Mouse (Mus musculus) embryonic facial prominence, embryonic 12.5 days (tissue): ENCODE results near the gene Shb. TPM values are rescaled to one million over a fixed set of nuclear protein-coding genes. Genes with fewer than 3 reads are reported as not detected.
A peak's percentile ranks its signal among the peaks of the same experiment; 100 is the strongest.

ENCODE experiments used
- ATAC-seq: fragments of 200-750 bp; cut with Nextera tagmentation; 2 replicates; pipeline ENCODE4 v1.8.0; 2017; ENCODE audit not compliant: insufficient number of reproducible peaks, insufficient read depth, low FRiP score, low TSS enrichment
- H3K27ac ChIP-seq: fragments of 300-500 bp; sonication (generic); 2 replicates; pipeline ENCODE4 v1.5.1; 2016; ENCODE audit warnings: mild to moderate bottlenecking
- H3K27me3 ChIP-seq: fragments of 300-500 bp; sonication (generic); 2 replicates; pipeline ENCODE4 v1.6.1; 2016; ENCODE audit warnings: mild to moderate bottlenecking, moderate library complexity
- H3K36me3 ChIP-seq: fragments of 300-500 bp; sonication (generic); 2 replicates; pipeline ENCODE4 v1.6.1; 2016; ENCODE audit warnings: mild to moderate bottlenecking
- H3K4me1 ChIP-seq: fragments of 300-500 bp; sonication (generic); 2 replicates; pipeline ENCODE4 v1.6.1; 2016
- H3K4me2 ChIP-seq: fragments of 300-500 bp; sonication (generic); replicated peaks from 2 replicates; pipeline ENCODE4 v1.6.1; 2016; ENCODE audit warnings: mild to moderate bottlenecking, moderate library complexity
- H3K4me3 ChIP-seq: fragments of 300-500 bp; sonication (generic); 2 replicates; pipeline ENCODE4 v1.5.1; 2016; ENCODE audit warnings: mild to moderate bottlenecking
- H3K9ac ChIP-seq: fragments of 300-500 bp; sonication (generic); 2 replicates; pipeline ENCODE4 v1.6.1; 2016; ENCODE audit warnings: mild to moderate bottlenecking, moderate library complexity
- H3K9me3 ChIP-seq: fragments of 300-500 bp; sonication (generic); 2 replicates; pipeline ENCODE4 v1.6.1; 2016; ENCODE audit warnings: mild to moderate bottlenecking, moderate library complexity
- WGBS: fragments of 180-500 bp; shearing (Covaris S2); methylation state at CpG from one replicate; pipeline ENCODE4 v1.1.7; 2016; 5-methylcytosine and 5-hydroxymethylcytosine counted together
- polyA plus RNA-seq: library from polyadenylated mRNA; unstranded; fragments of >200 nt; fragmentation: Nextera tagmentation; extraction: Ambion mirVana; gene quantifications from 2 replicates; pipeline ENCODE4 v1.2.1, GENCODE M21; 2016

Gene Shb
- polyA plus RNA-seq, 1 experiment from 2014 or later, result 9.6 TPM

DNA sequence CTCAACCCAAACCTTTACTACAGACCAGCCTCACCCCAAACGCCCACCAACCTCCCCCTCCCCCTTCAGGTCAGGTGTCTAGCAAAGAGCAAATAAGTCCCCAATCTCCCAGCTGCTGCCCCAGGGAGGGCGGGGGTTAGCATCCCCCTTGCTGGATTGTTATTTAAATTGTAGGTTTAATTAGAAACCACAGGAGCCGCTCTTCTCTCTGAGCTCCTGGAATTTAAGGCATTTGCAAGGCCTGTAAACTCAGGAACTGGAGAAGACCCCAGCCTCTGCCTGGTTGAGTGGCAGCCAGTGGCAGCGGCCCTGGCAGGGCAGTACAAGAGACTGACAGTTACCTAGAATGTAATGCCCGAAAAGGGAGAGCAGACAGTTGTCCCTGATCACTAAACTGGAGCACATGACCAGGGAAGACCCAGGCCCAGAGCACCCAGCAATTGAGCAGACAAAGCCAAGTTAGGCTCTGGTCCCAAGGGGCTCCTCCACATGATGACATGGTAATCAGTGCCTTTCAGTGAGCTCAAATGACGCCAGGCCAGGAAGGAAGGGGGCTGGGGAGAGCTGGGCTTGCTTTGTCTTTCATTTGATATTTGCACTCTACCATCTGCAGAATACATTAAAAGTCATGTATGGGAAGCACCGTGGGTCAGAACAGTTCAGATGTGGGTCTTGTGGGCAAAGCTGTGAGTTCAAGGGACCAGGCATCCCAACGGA lies 42.1 kb downstream of the Shb start:
- ATAC-seq, result no peak
- Histone ChIP-seq H3K27me3 (0 out of 2 replicates have a peak, but pooled peaks cover 3% of the 10 kb centered on the region), H3K9ac (no peak overlapping the region; the same call in 1 of the 2 replicates), H3K36me3 (peaks cover 7% of the 10 kb centered on the region; the same call in 1 of the 2 replicates), H3K4me2 (peak overlapping the region; percentile 26), H3K27ac (peak overlapping the region; percentile 79), H3K4me3 (no peak overlapping the region), H3K9me3 (no peaks in the 10 kb centered on the region), H3K4me1 (peaks cover 80% of the 10 kb centered on the region)
- WGBS, result 5% methylated on average over 8 of the region's 8 CpGs

DNA sequence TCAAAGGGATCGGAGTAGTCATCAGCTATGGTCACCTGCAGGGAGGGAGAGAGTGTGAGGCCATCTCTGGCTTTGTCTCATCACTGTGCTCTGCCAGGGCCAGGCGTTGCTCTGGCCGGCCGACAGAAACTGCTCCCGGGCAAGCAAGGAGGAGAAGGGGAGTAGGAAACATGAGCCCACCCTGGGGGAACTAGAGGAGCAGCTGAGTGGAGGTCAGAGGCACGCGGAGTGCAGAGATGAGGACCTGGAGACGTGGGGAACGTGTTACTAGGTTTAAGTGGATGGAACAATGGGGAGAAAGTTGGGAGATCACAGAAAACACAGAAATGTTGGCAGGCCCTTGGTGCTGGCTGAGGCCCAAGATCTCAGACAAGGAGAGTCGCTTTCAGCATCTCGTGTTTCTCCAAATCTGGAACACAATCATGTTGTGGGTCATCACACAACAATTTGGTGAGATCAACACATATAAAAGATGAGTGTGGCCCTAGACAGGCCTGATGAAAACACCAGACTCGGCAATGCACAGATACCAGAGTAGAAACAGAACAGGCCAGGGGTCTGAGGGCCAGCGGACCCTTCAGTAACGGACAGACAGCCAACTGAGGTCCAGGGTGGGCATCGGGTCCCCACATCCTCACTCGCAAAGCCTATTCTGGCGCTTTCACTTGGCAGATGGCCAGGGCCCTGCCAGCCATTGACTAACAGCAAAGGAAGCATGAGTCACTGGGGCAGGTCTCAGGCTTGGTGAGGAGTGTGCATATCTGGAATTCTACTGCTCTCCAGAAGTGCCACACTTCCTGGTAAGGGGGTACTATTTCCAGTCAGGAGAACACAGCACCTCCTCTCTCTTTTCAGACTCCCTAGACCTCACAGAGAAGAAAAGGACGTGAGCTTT lies 42.9 kb downstream of the Shb start:
- 20% methylated on average over 18 of the region's 18 CpGs for WGBS
- Histone ChIP-seq H3K36me3 (peaks cover 7% of the 10 kb centered on the region; the same call in 1 of the 2 replicates), H3K4me2 (peak overlapping the region; percentile 26; the same call in 1 of the 2 replicates), H3K9me3 (no peaks in the 10 kb centered on the region), H3K9ac (no peak overlapping the region), H3K27ac (peak overlapping the region; percentile 79), H3K4me3 (no peak overlapping the region), H3K27me3 (0 out of 2 replicates have a peak, but pooled peaks cover 3% of the 10 kb centered on the region), H3K4me1 (peaks cover 77% of the 10 kb centered on the region)
- no peak; the same call in 1 of the 2 replicates for ATAC-seq

DNA sequence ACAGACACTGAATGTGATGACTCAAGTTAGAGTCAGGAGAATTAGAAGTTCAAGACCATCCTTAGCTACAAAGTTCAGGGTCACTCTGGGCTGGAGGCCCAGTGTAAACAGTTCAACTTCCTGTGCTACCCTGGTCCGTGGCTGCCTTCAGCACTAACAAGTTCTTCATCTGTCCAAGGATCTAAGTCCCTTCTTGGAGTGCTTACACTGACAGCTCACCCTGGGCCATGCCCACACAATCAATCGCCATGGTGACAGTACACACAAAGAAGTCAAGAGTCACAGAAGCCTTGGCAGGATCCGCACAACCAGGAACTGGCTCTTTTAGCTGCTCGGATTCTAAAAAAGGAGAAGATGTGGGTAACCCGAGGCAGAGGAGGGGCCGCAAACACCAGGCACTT lies 44.6 kb downstream of the Shb start:
- Histone ChIP-seq H3K9ac (no peak overlapping the region), H3K27me3 (0 out of 2 replicates have a peak, but pooled peaks cover 3% of the 10 kb centered on the region), H3K4me3 (no peak overlapping the region), H3K9me3 (no peaks in the 10 kb centered on the region), H3K36me3 (peaks cover 7% of the 10 kb centered on the region; the same call in 1 of the 2 replicates), H3K27ac (no peak overlapping the region), H3K4me2 (no peak overlapping the region), H3K4me1 (peaks cover 73% of the 10 kb centered on the region)
- no peak for ATAC-seq
- WGBS, result 43% methylated on average over 6 of the region's 6 CpGs

GRCm38 (mm10) chr4:45485024-45485423 lies 47.2 kb downstream of the Shb start:
- 71% methylated on average over 5 of the region's 5 CpGs for WGBS
- H3K9ac ChIP-seq, result no peak overlapping the region
- no peak overlapping the region for H3K4me2 ChIP-seq
- peaks cover 61% of the 10 kb centered on the region for H3K4me1 ChIP-seq
- no peaks in the 10 kb centered on the region for H3K9me3 ChIP-seq
- peaks cover 7% of the 10 kb centered on the region; the same call in 1 of the 2 replicates for H3K36me3 ChIP-seq
- ATAC-seq, result no peak
- no peak overlapping the region for H3K27ac ChIP-seq
- H3K27me3 ChIP-seq, result 0 out of 2 replicates have a peak, but pooled peaks cover 3% of the 10 kb centered on the region
- H3K4me3 ChIP-seq, result no peak overlapping the region

DNA sequence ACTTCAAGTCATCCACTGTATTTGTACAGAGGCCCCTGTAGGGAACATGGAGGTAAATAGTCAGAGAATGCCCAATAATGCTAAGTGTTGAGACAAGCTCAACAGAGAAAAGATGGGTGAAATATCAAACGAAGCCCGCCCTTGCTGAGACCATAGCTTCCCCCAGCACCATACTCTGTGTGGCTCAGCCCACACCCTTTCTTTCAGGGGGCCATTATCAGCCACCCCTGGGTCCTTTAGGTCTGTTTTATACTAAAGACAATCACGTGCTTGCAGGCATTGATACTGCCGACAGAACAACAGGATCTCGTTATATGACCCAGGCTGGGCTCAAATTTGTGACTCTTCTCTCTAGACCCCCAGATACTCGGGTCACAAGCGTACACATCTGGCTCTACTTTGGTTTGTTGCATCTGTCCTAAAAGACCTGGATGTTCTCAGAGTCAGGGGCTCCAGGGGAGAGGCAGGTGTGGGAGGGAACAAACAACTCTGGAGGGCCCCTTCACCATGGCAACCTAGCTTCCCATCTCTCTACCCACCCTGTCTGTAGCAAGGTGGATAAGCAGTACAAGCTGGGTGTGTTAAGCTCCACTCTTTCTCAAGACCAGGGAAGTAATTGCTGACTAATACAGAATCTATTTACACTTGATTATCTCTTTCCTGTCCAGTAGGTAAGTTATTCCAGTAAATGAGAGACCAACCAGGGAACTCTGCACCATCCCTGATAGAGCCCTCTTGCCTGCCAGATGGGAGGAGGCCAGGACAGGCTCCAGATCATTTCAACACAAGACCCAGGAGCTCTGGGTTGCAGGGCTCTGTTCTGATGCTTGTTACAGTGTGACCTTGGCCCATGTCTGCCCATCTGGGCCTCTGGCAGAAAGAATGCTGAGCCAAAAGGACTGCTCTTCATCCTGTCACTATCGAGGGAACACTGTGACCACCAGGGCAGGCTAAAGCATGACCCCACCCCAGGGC lies 48.7 kb downstream of the Shb start:
- Histone ChIP-seq H3K9me3 (no peaks in the 10 kb centered on the region), H3K9ac (no peak overlapping the region), H3K36me3 (peaks cover 7% of the 10 kb centered on the region; the same call in 1 of the 2 replicates), H3K4me2 (no peak overlapping the region), H3K4me1 (peaks cover 59% of the 10 kb centered on the region), H3K27me3 (0 out of 2 replicates have a peak, but pooled peaks cover 3% of the 10 kb centered on the region), H3K27ac (0 out of 2 replicates have a peak overlapping the region, but pooled peaks have one; percentile 20), H3K4me3 (no peak overlapping the region)
- no peak for ATAC-seq
- 52% methylated on average over 8 of the region's 8 CpGs for WGBS

GRCm38 (mm10) chr4:45482271-45482670 lies 50.0 kb downstream of the Shb start:
- Histone ChIP-seq H3K27ac (no peak overlapping the region), H3K9ac (no peak overlapping the region), H3K4me1 (peaks cover 59% of the 10 kb centered on the region), H3K9me3 (no peaks in the 10 kb centered on the region), H3K36me3 (peaks cover 6% of the 10 kb centered on the region; the same call in 1 of the 2 replicates), H3K4me2 (no peak overlapping the region), H3K4me3 (no peak overlapping the region), H3K27me3 (0 out of 2 replicates have a peak, but pooled peaks cover 3% of the 10 kb centered on the region)
- no peak for ATAC-seq
- 84% methylated on average over 13 of the region's 13 CpGs for WGBS

DNA sequence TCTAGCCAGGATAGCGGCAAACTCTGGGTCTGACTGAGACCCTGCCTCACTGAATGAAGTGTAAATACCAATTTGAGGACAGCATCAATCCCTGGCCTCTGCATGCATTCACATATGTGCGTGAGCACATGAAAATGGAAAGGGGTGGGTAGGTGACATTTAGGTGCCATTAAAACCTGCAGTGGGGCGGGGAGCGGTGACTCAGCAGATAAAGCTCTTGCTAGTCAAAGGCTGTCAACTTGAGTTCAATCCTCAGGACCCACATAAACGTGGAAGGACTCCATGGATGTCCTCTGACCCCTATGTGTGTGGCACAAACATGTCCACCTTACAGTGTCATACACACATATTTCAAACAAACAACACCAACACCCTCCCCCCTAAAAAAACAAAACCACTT lies 50.8 kb downstream of the Shb start:
- no peak for ATAC-seq

DNA sequence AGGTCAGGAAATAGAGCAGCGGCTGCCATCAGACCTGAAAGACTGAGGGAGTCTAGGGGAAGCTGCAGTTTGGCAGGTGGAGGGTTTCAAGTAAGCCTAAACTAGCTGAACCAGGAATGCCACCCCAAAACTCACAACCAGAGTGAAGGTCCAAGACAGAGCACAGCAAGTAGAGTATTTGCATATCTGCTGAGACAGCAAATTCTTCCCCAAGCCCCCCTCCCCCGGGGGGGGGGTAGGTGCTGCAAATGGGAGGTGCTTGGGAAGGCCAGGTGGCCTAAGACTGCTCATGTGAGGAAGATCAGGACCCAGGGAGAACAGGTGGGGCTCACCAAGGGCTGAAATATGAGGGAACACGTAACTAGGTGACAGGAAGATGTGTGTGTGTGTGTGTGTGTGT lies 51.7 kb downstream of the Shb start:
- 62% methylated on average over 3 of the region's 3 CpGs for WGBS
- Histone ChIP-seq H3K4me3 (no peak overlapping the region), H3K36me3 (no peaks in the 10 kb centered on the region; the same call in 1 of the 2 replicates), H3K27me3 (no peaks in the 10 kb centered on the region), H3K4me2 (no peak overlapping the region), H3K27ac (no peak overlapping the region), H3K4me1 (peaks cover 61% of the 10 kb centered on the region), H3K9me3 (no peaks in the 10 kb centered on the region), H3K9ac (no peak overlapping the region)
- no peak for ATAC-seq

More for the DNA sequence above, 50.8 kb downstream of the Shb start:
- no peak overlapping the region for H3K4me2 ChIP-seq
- H3K4me1 ChIP-seq, result peaks cover 61% of the 10 kb centered on the region
- no peaks in the 10 kb centered on the region for H3K27me3 ChIP-seq
- H3K4me3 ChIP-seq, result no peak overlapping the region
- H3K9ac ChIP-seq, result no peak overlapping the region
- 80% methylated on average over 5 of the region's 5 CpGs for WGBS
- H3K9me3 ChIP-seq, result no peaks in the 10 kb centered on the region
- no peaks in the 10 kb centered on the region; the same call in 1 of the 2 replicates for H3K36me3 ChIP-seq
- no peak overlapping the region for H3K27ac ChIP-seq

DNA sequence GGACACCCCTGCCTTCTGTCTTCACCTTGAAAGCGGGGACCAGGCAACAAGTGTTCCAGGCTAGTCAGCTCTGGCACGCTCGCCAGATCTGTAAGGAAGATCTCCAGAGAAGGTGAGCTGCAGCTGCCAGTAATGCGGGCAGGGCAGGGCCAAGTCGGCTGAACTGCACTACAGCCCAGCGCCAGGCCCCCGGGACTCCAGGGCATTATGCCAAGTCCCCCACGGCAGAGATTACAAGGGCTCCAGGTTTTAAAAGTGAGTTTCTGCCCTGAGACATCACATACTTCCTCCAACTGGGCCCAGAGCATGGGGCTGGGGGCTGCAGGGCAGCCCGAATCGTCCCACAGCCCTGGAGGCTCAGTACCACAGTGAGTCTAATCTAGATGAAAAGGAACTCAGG lies 52.8 kb downstream of the Shb start:
- H3K36me3 ChIP-seq, result no peaks in the 10 kb centered on the region
- ATAC-seq, result no peak
- 77% methylated on average over 10 of the region's 10 CpGs for WGBS
- no peak overlapping the region for H3K4me3 ChIP-seq
- H3K4me1 ChIP-seq, result peaks cover 56% of the 10 kb centered on the region
- H3K27ac ChIP-seq, result no peak overlapping the region
- no peak overlapping the region for H3K4me2 ChIP-seq
- no peak overlapping the region for H3K9ac ChIP-seq
- H3K9me3 ChIP-seq, result no peaks in the 10 kb centered on the region
- no peaks in the 10 kb centered on the region for H3K27me3 ChIP-seq

- Histone ChIP-seq H3K9me3 (no peaks in the 10 kb centered on the region), H3K36me3 (no peaks in the 10 kb centered on the region), H3K4me2 (no peak overlapping the region), H3K27ac (peak overlapping the region; percentile 51; the same call in 1 of the 2 replicates), H3K9ac (no peak overlapping the region), H3K4me3 (no peak overlapping the region), H3K27me3 (no peaks in the 10 kb centered on the region), H3K4me1 (peaks cover 55% of the 10 kb centered on the region)
- WGBS, result 20% methylated on average over 7 of the region's 7 CpGs
- ATAC-seq, result no peak
Observed at GRCm38 (mm10) chr4:45478178-45478577, 54.1 kb downstream of the Shb start.

DNA sequence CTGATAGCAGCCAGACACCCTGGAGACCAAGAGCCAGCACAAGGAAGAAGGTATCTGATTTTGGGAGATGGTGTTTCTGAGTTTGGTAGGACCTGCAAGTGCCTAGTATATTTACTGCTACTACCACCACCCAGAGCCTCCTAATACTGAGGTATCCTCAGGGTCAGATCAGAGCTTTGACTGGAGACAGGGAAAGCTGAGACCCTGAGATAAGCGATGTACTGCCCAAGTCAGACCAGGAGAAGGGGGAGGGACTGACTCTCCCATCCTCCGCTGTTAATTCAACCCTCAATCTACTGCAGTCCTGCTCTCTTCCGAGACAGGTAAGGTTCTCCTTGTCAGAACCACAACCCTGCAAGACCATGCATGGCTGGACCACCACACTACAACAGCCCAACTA lies 55.2 kb downstream of the Shb start:
- peaks cover 65% of the 10 kb centered on the region for H3K4me1 ChIP-seq
- WGBS, result 62% methylated on average over 3 of the region's 3 CpGs
- H3K4me2 ChIP-seq, result no peak overlapping the region
- no peak overlapping the region for H3K9ac ChIP-seq
- H3K4me3 ChIP-seq, result no peak overlapping the region
- ATAC-seq, result no peak
- no peak overlapping the region for H3K27ac ChIP-seq
- H3K27me3 ChIP-seq, result no peaks in the 10 kb centered on the region
- H3K36me3 ChIP-seq, result no peaks in the 10 kb centered on the region
- H3K9me3 ChIP-seq, result no peaks in the 10 kb centered on the region
